Mouse (Mus musculus) forebrain, embryonic 16.5 days (tissue): ENCODE measurements around the gene Cabcoco1. TPM values are rescaled to one million over a fixed set of nuclear protein-coding genes. Genes with fewer than 3 reads are reported as not detected.

ENCODE experiments used
- ATAC-seq: fragments of 200-750 bp; cut with Nextera tagmentation; 2 replicates; pipeline ENCODE4 v1.8.0; 2017; ENCODE audit warnings: mild to moderate bottlenecking, moderate library complexity
- H3K27ac ChIP-seq: fragments of 300-500 bp; sonication (generic); 2 replicates; pipeline ENCODE4 v1.5.1; 2014; ENCODE audit warnings: low read length, control low read depth
- H3K27me3 ChIP-seq: fragments of 300-500 bp; sonication (generic); replicated peaks from 2 replicates; pipeline ENCODE4 v1.6.1; 2014; ENCODE audit warnings: low read length; ENCODE audit not compliant: control insufficient read depth, insufficient read depth
- H3K36me3 ChIP-seq: fragments of 300-500 bp; sonication (generic); 2 replicates; pipeline ENCODE4 v1.6.1; 2014; ENCODE audit not compliant: control insufficient read depth, insufficient read depth
- H3K4me1 ChIP-seq: fragments of 300-500 bp; sonication (generic); replicated peaks from 2 replicates; pipeline ENCODE4 v1.6.1; 2014; ENCODE audit warnings: low read length; ENCODE audit not compliant: control insufficient read depth, insufficient read depth
- H3K4me2 ChIP-seq: fragments of 300-500 bp; sonication (generic); 2 replicates; pipeline ENCODE4 v1.6.1; 2014; ENCODE audit warnings: mild to moderate bottlenecking, low read length, control low read depth
- H3K4me3 ChIP-seq: fragments of 300-500 bp; sonication (generic); replicated peaks from 2 replicates; pipeline ENCODE4 v1.5.1; 2014; ENCODE audit warnings: mild to moderate bottlenecking, low read length, control low read depth
- H3K9ac ChIP-seq: fragments of 300-500 bp; sonication (generic); replicated peaks from 2 replicates; pipeline ENCODE4 v1.6.1; 2014; ENCODE audit warnings: low read depth, low read length, control low read depth
- H3K9me3 ChIP-seq: fragments of 300-500 bp; sonication (generic); 2 replicates; pipeline ENCODE4 v1.6.1; 2016; ENCODE audit warnings: low read length; ENCODE audit not compliant: control insufficient read depth
- WGBS: fragments of 180-500 bp; shearing (Covaris S2); extraction: QIAGEN DNeasy Blood & Tissue Kit; methylation state at CpG from one replicate; pipeline ENCODE4 v1.1.7; 2014; 5-methylcytosine and 5-hydroxymethylcytosine counted together
- polyA plus RNA-seq: library from polyadenylated mRNA; unstranded; fragments of >200 nt; fragmentation: Nextera tagmentation; extraction: Ambion mirVana; gene quantifications from 2 replicates; pipeline ENCODE4 v1.2.1, GENCODE M21; 2015

Gene Cabcoco1
- polyA plus RNA-seq, 1 experiment from 2014 or later, result 0.49 TPM

DNA sequence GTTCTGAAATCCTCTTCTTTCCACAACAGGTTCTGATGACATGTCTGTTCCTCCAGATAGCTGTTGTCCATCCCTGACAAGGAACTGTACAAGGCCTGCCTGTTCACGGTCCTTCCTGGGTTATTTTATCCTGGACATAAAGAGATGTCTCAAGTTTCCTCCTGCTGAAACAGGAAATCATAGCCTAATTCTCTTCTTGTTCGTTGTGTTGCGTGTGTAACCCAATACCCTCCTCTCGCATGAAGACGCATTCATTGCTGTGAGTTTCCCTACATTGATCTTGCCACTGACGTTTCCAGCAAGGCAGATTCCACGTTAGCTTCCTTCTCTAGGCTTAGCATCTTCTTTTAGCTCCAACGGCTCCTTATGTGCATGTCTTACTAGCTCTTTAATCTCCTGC is 12.7 kb downstream of the Cabcoco1 start:
- Histone ChIP-seq H3K4me1 (no peaks in the 10 kb centered on the region), H3K4me3 (no peak overlapping the region), H3K4me2 (no peak overlapping the region), H3K9ac (no peak overlapping the region), H3K27ac (no peak overlapping the region), H3K27me3 (no peaks in the 10 kb centered on the region), H3K36me3 (no peaks in the 10 kb centered on the region), H3K9me3 (no peaks in the 10 kb centered on the region)
- 79% methylated on average over 8 of the region's 8 CpGs for WGBS
- ATAC-seq, result no peak

- no peak for ATAC-seq
- Histone ChIP-seq H3K36me3 (no peaks in the 10 kb centered on the region), H3K27ac (no peak overlapping the region), H3K9me3 (no peaks in the 10 kb centered on the region), H3K27me3 (no peaks in the 10 kb centered on the region), H3K4me2 (no peak overlapping the region), H3K9ac (no peak overlapping the region), H3K4me1 (no peaks in the 10 kb centered on the region), H3K4me3 (no peak overlapping the region)
- WGBS, result 86% methylated on average over 4 of the region's 4 CpGs
Measured at GRCm38 (mm10) chr10:68522106-68522505, 19.6 kb downstream of the Cabcoco1 start.

DNA sequence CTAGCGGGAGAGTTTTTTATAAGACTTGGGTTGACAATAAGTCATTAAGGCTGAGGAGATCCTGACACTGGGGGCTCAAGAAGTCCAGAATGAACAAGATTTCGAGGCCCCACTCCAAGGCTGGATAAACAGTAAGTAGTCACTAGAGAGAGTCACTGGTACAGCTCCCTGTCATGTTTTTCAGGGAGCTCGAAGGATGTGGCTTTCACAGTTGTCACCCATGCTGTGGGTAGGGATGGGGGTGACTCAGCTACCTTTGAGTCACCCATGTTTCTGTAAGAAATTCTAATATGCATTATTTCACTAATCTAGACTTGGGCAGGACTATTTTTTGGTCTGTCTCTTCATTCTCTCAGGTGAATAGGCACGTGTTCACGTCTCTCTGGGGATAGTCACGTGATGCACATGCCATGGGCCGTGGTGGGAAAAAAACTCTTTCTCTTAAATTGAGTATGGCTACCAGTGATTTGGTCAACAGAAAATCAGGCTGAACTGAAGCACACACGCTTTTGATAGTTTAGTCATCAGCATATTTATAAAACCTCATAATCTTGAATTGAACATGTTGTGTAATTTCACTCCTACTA is 29.2 kb downstream of the Cabcoco1 start:
- Histone ChIP-seq H3K27me3 (no peaks in the 10 kb centered on the region), H3K4me3 (no peak overlapping the region), H3K9ac (no peak overlapping the region), H3K36me3 (no peaks in the 10 kb centered on the region), H3K9me3 (no peaks in the 10 kb centered on the region), H3K4me1 (no peaks in the 10 kb centered on the region), H3K27ac (no peak overlapping the region), H3K4me2 (no peak overlapping the region)
- 90% methylated on average over 8 of the region's 8 CpGs for WGBS
- no peak for ATAC-seq

DNA sequence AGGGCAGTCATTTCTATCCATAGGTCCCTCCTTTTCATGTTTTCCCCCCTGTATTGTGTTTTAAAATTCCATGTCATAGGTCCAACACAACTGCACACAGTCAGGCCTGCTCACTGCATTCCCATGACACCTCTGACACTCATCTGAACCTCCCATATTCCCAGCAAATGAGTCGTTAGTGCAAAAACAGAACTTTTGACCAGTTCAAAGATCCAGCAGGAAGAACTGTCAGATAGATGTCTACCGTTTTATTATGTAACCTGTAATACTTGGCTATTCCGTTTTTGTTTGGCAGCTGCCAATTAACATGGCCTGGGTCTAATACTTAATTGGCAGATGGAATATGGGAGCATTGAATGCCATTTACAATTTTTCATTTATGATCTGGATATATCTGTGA is 34.0 kb downstream of the Cabcoco1 start:
- Histone ChIP-seq H3K27me3 (no peaks in the 10 kb centered on the region), H3K27ac (no peak overlapping the region), H3K9me3 (no peaks in the 10 kb centered on the region), H3K4me3 (no peak overlapping the region), H3K9ac (no peak overlapping the region), H3K36me3 (no peaks in the 10 kb centered on the region), H3K4me2 (no peak overlapping the region), H3K4me1 (no peaks in the 10 kb centered on the region)
- 92% methylated on average over 3 of the region's 3 CpGs for WGBS
- ATAC-seq, result no peak

GRCm38 (mm10) chr10:68506242-68506641 is 35.5 kb downstream of the Cabcoco1 start:
- WGBS, result 88% methylated on average over 4 of the region's 4 CpGs
- no peaks in the 10 kb centered on the region for H3K9me3 ChIP-seq
- no peak for ATAC-seq

GRCm38 (mm10) chr10:68504586-68505152 is 37.0 kb downstream of the Cabcoco1 start:
- no peak overlapping the region for H3K4me2 ChIP-seq

More at GRCm38 (mm10) chr10:68506242-68506641, 35.5 kb downstream of the Cabcoco1 start:
- H3K36me3 ChIP-seq, result no peaks in the 10 kb centered on the region
- H3K27ac ChIP-seq, result no peak overlapping the region
- no peak overlapping the region for H3K9ac ChIP-seq
- no peaks in the 10 kb centered on the region for H3K27me3 ChIP-seq
- no peak overlapping the region for H3K4me3 ChIP-seq
- H3K4me2 ChIP-seq, result no peak overlapping the region
- H3K4me1 ChIP-seq, result no peaks in the 10 kb centered on the region

DNA sequence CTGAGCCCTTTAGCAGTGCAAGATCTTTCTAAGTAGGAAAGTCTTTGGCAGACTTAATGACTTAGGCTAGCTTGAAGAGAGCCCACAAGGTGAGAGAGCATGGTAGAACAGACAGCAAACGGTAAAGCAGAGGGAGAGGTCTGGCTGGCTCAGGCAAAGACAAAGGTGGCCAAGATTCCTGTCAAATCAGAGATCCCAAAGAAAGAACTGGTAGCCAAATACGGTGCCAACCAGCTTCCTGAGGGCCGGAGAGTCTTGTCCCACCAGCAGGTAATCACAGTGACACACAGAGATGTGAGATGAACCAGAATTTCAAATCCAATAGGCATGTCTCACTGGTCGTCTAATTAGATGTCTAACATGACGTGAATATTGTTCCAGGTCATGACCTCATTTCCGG is 40.6 kb downstream of the Cabcoco1 start:
- H3K36me3 ChIP-seq, result no peaks in the 10 kb centered on the region
- H3K9me3 ChIP-seq, result no peaks in the 10 kb centered on the region
- no peak overlapping the region for H3K4me3 ChIP-seq
- 80% methylated on average over 6 of the region's 6 CpGs for WGBS
- no peak overlapping the region for H3K9ac ChIP-seq
- H3K4me1 ChIP-seq, result no peaks in the 10 kb centered on the region
- no peak overlapping the region for H3K4me2 ChIP-seq
- no peak overlapping the region for H3K27ac ChIP-seq
- no peaks in the 10 kb centered on the region for H3K27me3 ChIP-seq
- no peak for ATAC-seq

More at GRCm38 (mm10) chr10:68504586-68505152, 37.0 kb downstream of the Cabcoco1 start:
- Histone ChIP-seq H3K27ac (no peak overlapping the region), H3K36me3 (no peaks in the 10 kb centered on the region), H3K4me1 (no peaks in the 10 kb centered on the region), H3K27me3 (no peaks in the 10 kb centered on the region), H3K9ac (no peak overlapping the region), H3K9me3 (no peaks in the 10 kb centered on the region), H3K4me3 (no peak overlapping the region)
- ATAC-seq, result no peak
- 92% methylated on average over 9 of the region's 9 CpGs for WGBS

GRCm38 (mm10) chr10:68495246-68495645 is 46.5 kb downstream of the Cabcoco1 start:
- Histone ChIP-seq H3K4me2 (no peak overlapping the region), H3K27ac (no peak overlapping the region), H3K4me1 (no peaks in the 10 kb centered on the region), H3K9ac (no peak overlapping the region), H3K4me3 (no peak overlapping the region), H3K27me3 (no peaks in the 10 kb centered on the region), H3K36me3 (no peaks in the 10 kb centered on the region), H3K9me3 (no peaks in the 10 kb centered on the region)
- no peak for ATAC-seq
- WGBS, result 96% methylated on average over 2 of the region's 2 CpGs

DNA sequence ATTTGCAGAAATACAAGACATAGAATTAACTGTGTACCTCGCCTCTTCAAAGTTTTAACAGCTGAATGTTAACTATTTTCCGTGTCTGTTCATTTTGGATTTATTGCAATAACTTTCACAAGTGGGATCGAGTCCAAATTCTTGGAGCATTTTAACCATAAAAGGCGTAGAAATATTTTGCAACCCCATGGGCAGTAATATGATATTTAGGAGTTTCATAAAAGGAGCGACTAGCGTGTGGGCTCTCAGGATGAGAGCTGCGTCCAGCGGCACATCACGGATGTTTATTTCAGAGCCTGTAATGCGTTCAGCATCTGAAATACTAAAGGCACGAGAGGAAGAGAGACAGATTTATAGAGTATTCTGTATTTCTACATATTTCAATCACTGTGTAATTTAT is 50.1 kb downstream of the Cabcoco1 start:
- no peak overlapping the region for H3K4me2 ChIP-seq
- H3K4me1 ChIP-seq, result no peaks in the 10 kb centered on the region
- no peak overlapping the region for H3K27ac ChIP-seq
- no peaks in the 10 kb centered on the region for H3K9me3 ChIP-seq
- H3K9ac ChIP-seq, result no peak overlapping the region
- 86% methylated on average over 11 of the region's 11 CpGs for WGBS
- ATAC-seq, result no peak
- no peaks in the 10 kb centered on the region for H3K36me3 ChIP-seq
- no peak overlapping the region for H3K4me3 ChIP-seq
- H3K27me3 ChIP-seq, result no peaks in the 10 kb centered on the region

GRCm38 (mm10) chr10:68490781-68491180 is 50.9 kb downstream of the Cabcoco1 start:
- no peak overlapping the region for H3K27ac ChIP-seq
- no peaks in the 10 kb centered on the region for H3K9me3 ChIP-seq
- H3K27me3 ChIP-seq, result no peaks in the 10 kb centered on the region
- 67% methylated on average over 6 of the region's 6 CpGs for WGBS
- H3K4me3 ChIP-seq, result no peak overlapping the region
- no peak for ATAC-seq
- H3K4me1 ChIP-seq, result no peaks in the 10 kb centered on the region
- no peak overlapping the region for H3K9ac ChIP-seq
- no peaks in the 10 kb centered on the region for H3K36me3 ChIP-seq
- no peak overlapping the region for H3K4me2 ChIP-seq
